In genomic region chr1:151944457-151945223, GRCm38 (mm10) we compare ENCODE assay signal across 11 mouse cellular contexts.
DNase-seq lines count a peak whose midpoint lies in the region; ATAC-seq lines count a peak whose summit lies in the region.
"Had no signal": no experiment of that assay in that cellular context is flagged by ENCODE, and none has a peak within 500 bp of the region (broad histone marks: within the 10 kb centered on the region; RNA-seq: fewer than 3 reads in every experiment).

No protein-coding gene starts in this region.

- intact Hi-C loops in heart, postnatal 25 days (cut with DNase I) = no loop called here

- no peak for DNase-seq in limb, embryonic 10.5 days (ENCODE audit: low spot score)
- DNase-seq in embryonic facial prominence, embryonic 14.5 days (ENCODE audit: low spot score) = peak; percentile 49
- DNase-seq in liver, embryonic 11.5 days (ENCODE audit: low spot score) = no peak
- DNase-seq in heart, postnatal 25 days (ENCODE audit: low spot score) = no peak
- DNase-seq in heart, adult 8-10 months (ENCODE audit: low spot score) = no peak
- DNase-seq: gastrocnemius, postnatal 36 days; kidney, postnatal 10 days had no signal

- H3K4me1 ChIP-seq in limb, embryonic 12.5 days (replicated peaks) = peaks cover 43% of the 10 kb centered on the region
- H3K4me1 ChIP-seq in limb, embryonic 10.5 days = peaks cover 44% of the 10 kb centered on the region
- peaks cover 7% of the 10 kb centered on the region for H3K4me1 ChIP-seq in embryonic facial prominence, embryonic 14.5 days (ENCODE audit: control insufficient read depth, insufficient read depth, low read length)
- H3K4me1 ChIP-seq in liver, embryonic 11.5 days (replicated peaks; ENCODE audit: control insufficient read depth, insufficient read depth, low read length) = peaks cover 19% of the 10 kb centered on the region
- peaks cover 30% of the 10 kb centered on the region for H3K4me1 ChIP-seq in neural tube, embryonic 14.5 days (ENCODE audit: control insufficient read depth, insufficient read depth, low read length)

- H3K27me3 ChIP-seq in limb, embryonic 12.5 days = no peaks in the 10 kb centered on the region
- H3K27me3 ChIP-seq in limb, embryonic 10.5 days (ENCODE audit: low read depth, poor library complexity, severe bottlenecking) = no peaks in the 10 kb centered on the region
- no peaks in the 10 kb centered on the region for H3K27me3 ChIP-seq in embryonic facial prominence, embryonic 14.5 days (replicated peaks; ENCODE audit: control insufficient read depth, insufficient read depth, low read length)
- H3K27me3 ChIP-seq in liver, embryonic 11.5 days (replicated peaks; ENCODE audit: control insufficient read depth, insufficient read depth, low read length) = no peaks in the 10 kb centered on the region
- no peaks in the 10 kb centered on the region for H3K27me3 ChIP-seq in neural tube, embryonic 14.5 days (ENCODE audit: control insufficient read depth, insufficient read depth, low read length)

- ATAC-seq in limb, embryonic 12.5 days (ENCODE audit: insufficient number of reproducible peaks, insufficient read depth, low FRiP score, low TSS enrichment, low read depth) = no peak
- ATAC-seq in embryonic facial prominence, embryonic 14.5 days (ENCODE audit: low read depth) = peak; percentile 21; the same call in 1 of the 2 replicates
- ATAC-seq in liver, embryonic 11.5 days (replicated peaks; ENCODE audit: low FRiP score) = peak; percentile 68; the same call in 1 of the 2 replicates
- peak; percentile 68 for ATAC-seq in neural tube, embryonic 14.5 days (ENCODE audit: low read depth)
- ATAC-seq in inflammation-experienced regulatory T-cells, adult 6 months = no peak
- ATAC-seq: lung, postnatal 0 days had no signal

- H3K4me3 ChIP-seq in limb, embryonic 12.5 days (replicated peaks) = no peak overlapping the region
- H3K4me3 ChIP-seq in limb, embryonic 10.5 days = no peak overlapping the region
- H3K4me3 ChIP-seq in embryonic facial prominence, embryonic 14.5 days (ENCODE audit: low read depth, low read length) = no peak overlapping the region
- H3K4me3 ChIP-seq in liver, embryonic 11.5 days (ENCODE audit: low read depth, low read length) = no peak overlapping the region
- H3K4me3 ChIP-seq in neural tube, embryonic 14.5 days (ENCODE audit: low read depth, low read length) = no peak overlapping the region

- H3K36me3 ChIP-seq in limb, embryonic 12.5 days = no peaks in the 10 kb centered on the region
- no peaks in the 10 kb centered on the region for H3K36me3 ChIP-seq in limb, embryonic 10.5 days
- H3K36me3 ChIP-seq in embryonic facial prominence, embryonic 14.5 days (ENCODE audit: control insufficient read depth, insufficient read depth, low read length) = no peaks in the 10 kb centered on the region
- no peaks in the 10 kb centered on the region for H3K36me3 ChIP-seq in liver, embryonic 11.5 days (ENCODE audit: control insufficient read depth, insufficient read depth, low read length)
- no peaks in the 10 kb centered on the region for H3K36me3 ChIP-seq in neural tube, embryonic 14.5 days (ENCODE audit: control insufficient read depth, insufficient read depth, low read length)

- 53% methylated on average over 10 of the region's 10 CpGs for WGBS in limb, embryonic 12.5 days
- 50% methylated on average over 10 of the region's 10 CpGs for WGBS in limb, embryonic 10.5 days
- 28% methylated on average over 10 of the region's 10 CpGs for WGBS in embryonic facial prominence, embryonic 14.5 days
- 36% methylated on average over 10 of the region's 10 CpGs for whole genome bisulfite sequencing in liver, embryonic 11.5 days
- WGBS in neural tube, embryonic 14.5 days = 18% methylated on average over 10 of the region's 10 CpGs

- no peak overlapping the region for H3K4me2 ChIP-seq in limb, embryonic 12.5 days
- H3K4me2 ChIP-seq in embryonic facial prominence, embryonic 14.5 days (ENCODE audit: low read depth, low read length) = no peak overlapping the region
- H3K4me2 ChIP-seq in liver, embryonic 11.5 days = no peak overlapping the region
- H3K4me2 ChIP-seq in neural tube, embryonic 14.5 days (ENCODE audit: low read depth, low read length) = no peak overlapping the region

- H3K9me3 ChIP-seq in limb, embryonic 12.5 days = no peaks in the 10 kb centered on the region
- H3K9me3 ChIP-seq in limb, embryonic 10.5 days (replicated peaks) = no peaks in the 10 kb centered on the region
- no peaks in the 10 kb centered on the region for H3K9me3 ChIP-seq in embryonic facial prominence, embryonic 14.5 days (ENCODE audit: control insufficient read depth, low read length)
- no peaks in the 10 kb centered on the region for H3K9me3 ChIP-seq in liver, embryonic 11.5 days (ENCODE audit: control insufficient read depth, low read length)
- H3K9me3 ChIP-seq in neural tube, embryonic 14.5 days (ENCODE audit: control insufficient read depth, low read length) = no peaks in the 10 kb centered on the region

- H3K9ac ChIP-seq in limb, embryonic 12.5 days (replicated peaks) = no peak overlapping the region
- no peak overlapping the region; the same call in 1 of the 2 replicates for H3K9ac ChIP-seq in embryonic facial prominence, embryonic 14.5 days (ENCODE audit: low read depth, low read length)
- H3K9ac ChIP-seq in liver, embryonic 11.5 days (ENCODE audit: low read depth, low read length) = no peak overlapping the region
- no peak overlapping the region for H3K9ac ChIP-seq in neural tube, embryonic 14.5 days (replicated peaks; ENCODE audit: low read depth, low read length)

- H3K27ac ChIP-seq in limb, embryonic 12.5 days = 0 out of 2 replicates have a peak overlapping the region, but pooled peaks have one; percentile 2
- H3K27ac ChIP-seq in limb, embryonic 10.5 days = no peak overlapping the region
- H3K27ac ChIP-seq in embryonic facial prominence, embryonic 14.5 days (replicated peaks; ENCODE audit: low read depth, low read length) = no peak overlapping the region
- no peak overlapping the region for H3K27ac ChIP-seq in liver, embryonic 11.5 days (ENCODE audit: low read depth, low read length)
- H3K27ac ChIP-seq in neural tube, embryonic 14.5 days (ENCODE audit: low read depth, low read length) = peak overlapping the region; percentile 75

Comparison
In these comparisons a context has a peak if more than half of its experiments do, and no peak if none do; other contexts are left out.
1. H3K27ac ChIP-seq: peak in limb, embryonic 12.5 days (single experiment) and neural tube, embryonic 14.5 days (single experiment); none in limb, embryonic 10.5 days (single experiment), embryonic facial prominence, embryonic 14.5 days (single experiment) and liver, embryonic 11.5 days (single experiment).
2. ATAC-seq: peak in embryonic facial prominence, embryonic 14.5 days (single experiment), liver, embryonic 11.5 days (single experiment) and neural tube, embryonic 14.5 days (single experiment); none in limb, embryonic 12.5 days (single experiment) and inflammation-experienced regulatory T-cells, adult 6 months (single experiment).